Mouse (Mus musculus): ENCODE results near the gene Irf2bpl.

Irf2bpl gene

DNA sequence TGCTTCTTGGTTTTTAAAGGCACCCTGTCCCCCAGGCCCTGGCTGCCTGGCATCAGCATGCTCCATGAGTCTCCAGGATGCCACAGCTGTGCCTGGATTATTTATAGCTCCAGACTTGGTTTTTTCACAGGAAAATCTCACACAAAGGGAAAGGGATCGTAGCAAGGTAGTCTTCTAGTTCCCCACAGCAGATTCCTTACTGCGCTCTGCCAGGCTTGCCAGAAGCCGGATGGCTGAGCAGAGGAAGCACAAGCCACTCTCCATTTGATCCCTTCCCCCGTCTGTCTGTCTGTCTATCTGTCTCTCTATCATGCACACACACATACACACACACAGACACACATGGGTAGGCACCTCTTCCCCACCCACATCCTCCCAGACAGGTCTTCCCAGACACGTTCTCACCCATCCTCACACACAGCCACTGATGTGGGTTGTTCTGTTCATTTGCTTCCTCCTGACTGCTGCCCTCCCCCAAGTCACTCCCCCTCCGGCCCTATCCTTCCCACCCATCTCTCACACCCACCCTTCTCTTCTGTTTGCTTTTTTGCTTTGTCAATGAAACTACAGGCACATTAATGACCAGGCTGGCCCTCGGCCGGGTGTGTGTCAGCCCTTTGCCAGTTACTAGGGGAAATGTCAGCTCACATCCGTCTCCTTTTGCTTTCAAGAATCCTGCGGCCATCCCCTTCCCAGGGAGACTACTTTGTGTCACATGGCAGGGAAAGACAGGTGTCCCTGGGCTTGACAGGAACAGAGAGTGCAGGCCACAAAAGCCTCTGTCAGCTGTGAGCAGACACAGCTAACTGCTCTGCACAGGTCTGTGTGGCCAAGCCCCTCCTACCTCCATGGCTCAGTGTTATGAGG is 24.4 kb downstream of the Irf2bpl start:
- DNase-seq (ENCODE audit: low spot score), result no peak

DNA sequence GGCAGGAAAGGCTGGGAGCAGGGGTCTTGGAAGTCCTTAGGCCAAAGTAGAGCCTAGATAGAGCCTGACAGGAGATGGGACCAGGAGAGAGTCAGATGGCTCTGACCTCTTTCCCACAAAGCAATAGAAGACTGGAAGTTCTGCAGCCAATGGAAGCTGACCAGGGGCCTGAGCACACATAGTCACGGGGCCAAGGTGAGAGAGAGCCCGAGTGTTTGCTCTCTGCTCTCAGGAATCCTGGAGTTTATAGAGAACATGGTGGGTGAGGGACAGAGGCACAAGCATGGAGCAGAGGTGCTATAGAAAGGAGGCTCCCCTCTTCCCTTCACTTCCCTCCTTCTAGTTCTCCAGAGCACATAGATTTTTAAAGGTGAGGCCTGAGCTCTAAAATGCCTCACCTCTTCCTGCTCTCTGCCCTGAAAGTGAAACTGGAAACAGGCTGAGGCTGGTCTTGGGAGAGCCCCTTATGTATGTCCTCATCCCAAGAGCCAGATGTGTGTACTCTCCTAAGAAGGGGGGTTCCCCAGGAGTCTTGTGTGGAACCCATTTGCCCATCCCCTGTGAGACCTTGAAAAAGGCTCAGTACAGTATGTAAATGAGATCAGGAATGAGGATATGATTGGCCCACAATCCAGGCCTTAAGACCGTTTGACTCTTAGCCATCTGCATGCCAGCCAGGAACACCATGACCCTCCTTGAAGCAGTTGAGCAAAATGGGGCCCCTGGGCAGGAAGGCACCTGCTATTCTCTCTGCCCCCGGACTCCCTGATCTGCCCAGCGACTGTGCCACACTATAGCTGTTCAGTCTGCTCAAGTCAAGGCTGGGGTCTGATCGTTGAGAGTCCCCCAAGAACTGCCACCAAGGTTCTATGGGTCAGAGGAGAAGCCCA is 25.4 kb downstream of the Irf2bpl start:
- DNase-seq (ENCODE audit: low spot score), result peak; percentile 32

DNA sequence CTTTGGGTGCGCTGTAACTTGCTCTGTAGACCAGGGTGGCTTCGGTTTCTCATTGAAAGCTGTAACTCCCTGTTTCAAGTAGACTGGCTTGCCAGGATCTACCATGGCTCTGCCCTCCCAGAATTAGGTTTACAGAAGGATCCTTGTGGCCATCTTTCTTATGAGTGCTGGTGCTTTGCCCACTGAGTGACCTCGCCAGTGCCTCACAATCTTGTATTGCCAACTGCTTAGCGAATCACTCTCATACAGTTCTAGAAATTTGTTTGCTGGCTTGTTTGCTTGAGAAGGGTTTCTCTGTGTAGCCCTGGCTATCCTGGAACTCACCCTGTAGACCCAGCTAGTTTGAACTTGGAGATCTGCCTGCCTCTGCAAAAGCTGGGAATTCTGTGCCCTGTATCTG is 26.1 kb downstream of the Irf2bpl start:
- peak; percentile 31 for DNase-seq (ENCODE audit: low spot score)

DNA sequence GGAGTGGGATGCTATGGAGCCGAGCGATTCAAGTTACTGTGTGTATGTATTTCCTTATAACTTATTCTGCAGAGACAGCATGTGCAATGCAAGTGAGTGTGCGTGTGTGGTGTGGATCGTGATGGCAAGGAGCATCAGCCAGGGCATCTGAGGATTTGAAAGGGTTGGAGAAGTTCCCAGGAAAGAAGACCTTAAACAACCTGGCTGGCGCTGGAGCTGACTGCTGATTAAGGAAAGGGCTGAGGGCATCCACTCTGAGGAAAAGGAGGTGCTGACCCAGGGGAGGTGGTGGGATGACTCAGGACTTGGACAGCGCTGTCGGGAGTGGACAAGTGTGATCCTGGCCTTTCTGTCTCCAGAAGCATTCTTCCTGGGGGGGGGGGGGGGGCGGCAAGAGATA is 27.3 kb downstream of the Irf2bpl start:
- no peak for DNase-seq (ENCODE audit: low spot score)

DNA sequence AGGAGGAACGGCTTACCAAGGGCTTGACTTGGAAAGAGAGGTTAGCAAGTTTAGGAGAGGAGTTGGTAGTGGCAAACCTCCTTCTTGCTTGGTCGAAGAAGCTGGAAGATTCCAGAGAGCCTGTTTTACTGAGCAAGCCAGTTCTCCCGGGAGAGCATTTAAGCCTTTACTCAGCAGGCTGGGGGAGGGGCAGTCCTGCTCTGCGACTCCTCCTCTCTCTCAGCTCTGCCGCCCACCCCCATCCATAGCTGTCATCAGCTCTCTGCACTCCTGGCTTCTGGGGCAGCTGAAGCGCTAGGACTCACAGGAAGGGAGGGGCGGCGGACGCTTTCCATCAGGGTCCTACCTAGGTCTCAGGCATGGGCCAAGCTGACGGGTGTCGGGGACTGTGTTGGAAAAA is 28.9 kb downstream of the Irf2bpl start:
- DNase-seq (ENCODE audit: low spot score), result peak; percentile 57

DNA sequence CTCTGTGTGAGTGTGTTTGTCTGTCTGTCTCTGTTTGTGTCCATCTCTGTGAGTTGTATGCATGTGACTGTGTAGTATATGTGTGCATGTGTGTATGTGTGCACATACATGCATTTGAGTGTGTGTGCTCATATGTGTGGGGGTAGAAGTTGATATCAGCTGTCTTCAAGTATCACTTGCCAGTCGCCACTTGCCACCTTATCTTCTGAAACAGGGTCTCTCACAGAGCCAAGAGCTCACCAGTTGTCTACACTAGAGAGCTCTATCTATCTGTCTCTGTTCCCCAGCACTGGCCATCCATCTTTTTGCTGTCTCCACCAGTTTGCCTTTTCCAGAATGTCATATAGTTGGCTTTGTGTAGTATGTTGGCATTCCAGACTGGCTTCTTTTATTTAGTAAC is 31.1 kb downstream of the Irf2bpl start:
- no peak for DNase-seq (ENCODE audit: low spot score)

DNA sequence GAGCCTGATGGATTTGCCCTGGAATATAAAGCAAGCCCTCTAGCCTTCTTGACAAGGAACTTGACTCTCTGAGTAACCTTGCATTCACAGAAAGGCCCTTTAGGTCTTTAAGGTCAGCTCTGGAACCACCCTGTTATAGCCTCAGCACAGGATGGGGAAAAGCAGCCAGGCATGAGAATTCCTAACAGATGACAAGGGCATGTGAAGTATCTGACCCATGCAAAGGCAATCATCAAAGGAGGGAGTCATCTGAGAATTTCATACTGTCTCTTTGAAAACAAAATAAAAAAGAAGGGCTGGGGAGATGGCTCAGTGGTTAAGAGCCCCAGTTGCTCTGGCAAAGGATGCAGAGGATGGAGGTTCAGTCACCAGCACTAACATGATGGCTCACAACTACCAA is 33.3 kb downstream of the Irf2bpl start:
- no peak for DNase-seq (ENCODE audit: low spot score)

DNA sequence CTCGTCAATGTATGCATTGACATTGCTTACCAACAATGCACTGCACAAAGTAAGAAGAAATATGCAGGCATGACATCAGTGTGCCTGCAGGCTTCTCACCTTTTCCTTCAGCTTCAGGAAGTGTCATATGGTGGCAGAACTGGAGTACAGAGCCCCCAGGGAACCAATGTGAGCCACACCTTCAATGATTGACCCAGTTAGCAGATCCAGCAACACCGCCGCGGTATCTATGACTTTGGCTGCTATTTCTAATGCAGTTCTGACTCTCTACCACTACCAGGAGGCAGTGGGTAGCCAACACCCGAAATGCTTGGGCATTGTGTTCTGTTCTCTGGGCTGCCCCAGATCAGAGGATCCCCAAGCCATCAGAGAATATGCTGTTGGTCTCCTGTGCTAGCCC is 33.9 kb downstream of the Irf2bpl start:
- no peak for DNase-seq (ENCODE audit: low spot score)

DNA sequence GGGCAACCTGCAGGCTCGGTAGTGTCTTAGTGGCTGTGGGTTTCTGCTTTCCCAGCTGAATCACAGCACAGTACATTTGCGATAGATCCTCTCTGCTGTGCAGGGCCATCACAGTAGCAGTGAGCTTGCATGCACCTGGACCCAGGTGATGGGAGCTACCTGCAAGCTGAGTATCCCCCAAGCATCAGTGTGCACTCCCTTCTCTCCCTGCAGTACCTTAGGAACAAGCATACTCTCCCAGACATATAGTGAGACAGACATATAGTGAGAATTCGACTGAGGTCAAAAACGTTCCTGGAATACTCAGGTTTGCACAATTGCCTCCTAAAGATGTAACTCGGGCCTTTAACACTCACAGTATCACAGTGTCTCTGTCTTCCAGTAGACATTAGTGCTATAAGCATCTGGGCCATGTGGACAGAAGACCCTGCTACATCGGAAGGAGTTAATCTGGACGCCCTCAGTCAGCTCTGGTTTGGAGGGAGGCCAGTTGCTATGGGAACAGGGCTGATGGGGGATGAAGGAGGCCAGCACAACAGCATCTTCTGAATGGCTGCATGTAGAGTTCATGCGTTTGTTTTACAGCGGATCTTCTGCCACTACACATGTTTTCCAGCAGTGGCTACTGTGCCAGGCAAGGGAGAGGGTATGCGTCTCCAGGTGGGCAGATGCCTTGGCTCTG is 34.5 kb downstream of the Irf2bpl start:
- no peak for DNase-seq (ENCODE audit: low spot score)

DNA sequence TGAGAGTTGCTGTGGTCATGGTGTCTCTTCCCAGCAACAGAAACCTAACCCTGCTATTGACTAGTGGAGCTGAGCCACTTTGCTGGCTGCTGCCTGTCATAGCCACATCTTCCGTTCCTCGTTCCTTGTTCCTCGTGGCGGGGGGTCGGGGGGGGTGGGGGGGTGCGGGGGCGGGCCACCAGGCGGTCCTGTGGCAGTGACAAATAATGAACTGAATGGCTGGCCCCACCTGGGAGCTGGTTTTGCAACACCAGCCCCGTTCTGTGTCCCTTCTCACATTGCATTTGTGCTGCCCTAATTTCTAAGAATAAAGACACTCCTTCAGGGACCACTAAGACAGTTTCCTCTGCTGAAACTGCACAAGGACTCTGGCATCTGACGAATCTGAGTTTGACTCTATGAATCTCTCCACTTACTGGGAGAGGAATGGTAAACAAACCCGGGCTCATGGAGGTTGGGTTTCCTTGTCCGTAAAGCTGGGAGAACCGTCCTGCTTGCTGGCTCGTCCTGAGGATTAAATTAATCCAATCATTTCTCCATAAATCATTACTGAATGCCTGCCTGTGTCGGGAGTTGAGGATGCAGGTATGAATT is 41.6 kb downstream of the Irf2bpl start:
- DNase-seq (ENCODE audit: low spot score), result no peak

DNA sequence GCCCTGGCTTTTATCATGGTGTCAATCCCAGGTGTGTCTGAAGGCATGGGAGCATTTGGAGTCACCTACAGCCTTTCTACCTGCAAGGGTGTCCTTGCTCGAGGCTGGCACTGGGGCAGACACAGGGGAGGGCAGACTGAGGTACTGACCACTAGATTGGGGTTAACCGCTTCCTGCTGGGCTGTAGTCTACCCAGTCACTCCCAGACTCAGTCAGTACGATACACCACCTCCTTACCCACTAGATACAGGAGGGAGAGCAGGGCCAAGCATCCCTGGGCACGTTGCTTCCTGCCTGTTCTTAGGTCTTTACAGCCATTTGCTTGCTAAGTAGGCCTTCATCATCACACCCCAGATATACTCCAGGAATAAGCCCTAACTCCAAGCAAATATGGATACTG is 44.1 kb downstream of the Irf2bpl start:
- DNase-seq (ENCODE audit: low spot score), result no peak

DNA sequence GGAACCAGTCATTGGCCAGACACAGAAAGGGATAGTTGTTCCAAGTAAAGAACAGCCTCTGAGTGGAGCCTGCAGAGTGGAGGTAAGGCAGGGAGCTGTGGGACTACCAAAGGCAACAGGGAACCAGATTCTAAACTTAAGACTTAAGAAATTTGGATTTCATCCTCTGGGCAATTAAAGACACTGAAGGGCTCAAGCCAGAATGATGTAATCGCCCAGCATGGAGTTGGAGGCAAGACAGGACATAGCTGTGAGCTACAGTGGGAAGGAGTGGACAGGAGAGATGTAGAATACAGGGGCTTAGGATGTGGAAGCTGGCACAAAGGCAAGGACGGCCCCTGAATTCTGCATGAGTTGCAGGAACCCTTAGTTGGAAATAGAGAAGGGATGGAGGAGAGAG is 46.4 kb downstream of the Irf2bpl start:
- DNase-seq (ENCODE audit: low spot score), result peak; percentile 37

DNA sequence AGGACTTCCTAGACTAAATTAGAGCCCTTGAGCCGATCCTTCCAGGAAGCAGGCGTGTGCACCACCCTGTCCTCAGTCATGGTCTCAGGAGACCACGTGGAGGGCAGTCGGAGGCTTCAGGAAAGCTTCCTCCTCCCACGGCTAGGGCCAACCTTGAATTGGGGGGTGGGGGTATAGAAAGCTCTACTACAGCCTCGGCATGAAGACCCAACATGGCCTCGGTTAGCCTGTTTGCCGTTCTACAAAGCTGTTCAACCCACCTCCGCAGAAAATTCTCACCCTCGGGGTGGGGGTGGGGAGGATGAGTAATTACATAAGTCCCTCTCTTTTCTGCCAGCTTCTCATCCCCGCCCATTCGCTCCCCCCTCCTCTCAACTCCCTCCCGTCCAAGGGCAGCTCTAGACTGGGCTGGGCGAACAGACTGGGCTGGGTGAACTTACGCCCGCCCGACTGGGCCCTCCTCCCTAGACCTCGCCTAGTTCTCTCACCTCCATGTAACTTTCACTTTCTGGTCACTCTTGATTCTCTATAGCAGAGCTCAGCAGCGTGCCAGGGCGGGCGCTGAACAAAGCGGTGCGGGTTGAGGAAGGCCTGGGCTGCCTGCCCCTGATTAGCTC is 48.1 kb downstream of the Irf2bpl start:
- no peak for DNase-seq (ENCODE audit: low spot score)

DNA sequence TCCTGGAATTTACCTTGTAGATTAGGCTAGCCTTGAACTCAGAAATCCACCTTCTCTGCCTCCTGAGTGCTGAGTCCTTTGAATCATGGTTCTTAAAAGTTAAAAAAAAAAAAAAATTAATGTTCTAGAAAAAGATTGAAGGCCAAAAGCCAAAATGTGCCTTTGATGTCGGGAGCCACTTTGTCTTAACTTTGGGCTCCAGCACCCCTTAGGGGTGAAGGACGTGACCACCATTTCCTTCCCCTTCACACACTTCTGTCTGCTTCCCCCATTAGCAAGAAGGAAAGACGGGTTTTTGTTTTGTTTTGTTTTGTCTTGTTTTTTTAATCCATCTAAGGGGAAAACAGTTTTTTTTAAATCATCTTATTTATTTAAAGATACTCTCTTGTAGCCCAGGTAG is 48.7 kb downstream of the Irf2bpl start:
- no peak for DNase-seq (ENCODE audit: low spot score)

DNA sequence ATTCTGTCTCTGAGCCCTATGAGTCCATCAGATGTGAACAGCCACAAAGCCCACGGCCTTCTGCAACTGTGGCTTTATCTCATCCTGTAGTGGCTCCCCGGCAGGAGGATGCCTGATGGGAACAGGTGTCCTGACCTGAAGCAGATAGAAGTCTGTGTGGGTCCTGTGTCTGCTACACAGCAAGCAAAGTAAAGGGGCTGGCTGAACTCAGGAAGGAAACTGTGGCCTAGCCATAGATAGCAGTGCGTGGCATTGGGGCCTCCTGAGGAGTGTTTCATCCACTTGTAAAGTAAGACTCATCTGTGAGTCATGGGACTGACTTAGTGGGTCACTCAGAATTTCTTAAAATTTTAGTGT is 50.2 kb downstream of the Irf2bpl start:
- DNase-seq (ENCODE audit: low spot score), result no peak

DNA sequence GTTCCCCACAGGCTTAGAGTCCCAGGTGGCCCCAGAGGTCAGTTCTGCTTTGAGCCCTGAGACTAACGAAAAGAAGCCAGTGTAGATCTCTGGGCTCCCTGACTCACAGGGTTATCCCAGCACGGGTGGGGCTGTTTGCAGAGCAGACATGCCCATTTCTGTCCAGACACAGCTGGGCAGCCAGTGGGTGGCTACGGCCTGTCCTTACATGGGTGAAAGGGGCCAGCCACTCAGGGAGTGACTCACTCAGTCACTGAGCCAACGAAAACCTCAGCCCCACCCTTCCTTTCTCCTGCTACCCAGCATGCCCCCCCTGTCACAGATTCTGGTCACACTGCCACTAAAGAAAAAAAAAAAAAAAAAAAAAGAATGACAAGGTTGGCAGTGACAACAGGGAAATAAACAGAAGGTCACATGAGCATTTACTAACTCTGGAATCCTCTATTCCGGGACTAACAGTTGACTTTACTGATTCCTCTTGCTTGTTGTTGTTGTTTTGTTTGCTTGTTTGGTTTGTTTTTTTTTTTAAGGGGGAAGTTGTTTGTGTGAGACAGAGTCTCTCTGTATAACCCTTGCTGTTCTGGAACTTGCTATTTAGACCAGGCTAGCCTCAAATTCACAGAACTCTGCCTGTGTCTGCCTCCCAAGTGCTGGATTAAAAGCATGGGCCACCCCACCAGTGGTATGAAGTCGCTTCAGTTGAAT is 50.7 kb downstream of the Irf2bpl start:
- peak; percentile 95 for DNase-seq (ENCODE audit: low spot score)

DNA sequence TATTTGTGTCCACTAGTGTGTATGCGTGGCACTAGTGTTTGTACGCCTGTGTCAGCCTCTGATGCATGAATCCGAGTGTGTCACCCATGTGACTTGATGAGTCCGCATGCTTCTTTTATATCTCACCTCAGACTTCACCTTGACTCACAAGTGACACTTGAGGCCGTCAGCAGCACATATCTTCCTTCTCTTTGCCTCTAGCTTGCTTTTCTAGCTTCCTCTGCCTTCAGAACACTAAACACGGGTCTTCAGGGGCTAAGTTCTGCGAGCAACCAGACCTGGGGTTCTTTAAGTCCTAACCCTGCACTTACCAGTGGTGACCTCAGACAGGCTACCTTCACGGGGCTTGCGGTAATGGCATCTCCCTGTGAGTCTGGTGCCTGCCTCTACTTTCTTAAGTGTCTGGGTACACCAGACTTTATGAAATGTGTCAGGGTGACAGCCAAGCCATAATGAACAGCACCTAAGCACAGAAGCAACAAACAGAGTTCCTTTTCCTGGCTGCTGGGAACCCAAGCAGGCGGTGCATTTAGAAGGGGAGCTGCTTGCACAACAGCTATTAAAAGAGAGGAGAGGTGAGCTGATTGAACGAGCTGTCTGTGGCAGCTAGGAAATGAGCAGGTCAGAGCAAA is 51.9 kb downstream of the Irf2bpl start:
- DNase-seq (ENCODE audit: low spot score), result peak; percentile 28

DNA sequence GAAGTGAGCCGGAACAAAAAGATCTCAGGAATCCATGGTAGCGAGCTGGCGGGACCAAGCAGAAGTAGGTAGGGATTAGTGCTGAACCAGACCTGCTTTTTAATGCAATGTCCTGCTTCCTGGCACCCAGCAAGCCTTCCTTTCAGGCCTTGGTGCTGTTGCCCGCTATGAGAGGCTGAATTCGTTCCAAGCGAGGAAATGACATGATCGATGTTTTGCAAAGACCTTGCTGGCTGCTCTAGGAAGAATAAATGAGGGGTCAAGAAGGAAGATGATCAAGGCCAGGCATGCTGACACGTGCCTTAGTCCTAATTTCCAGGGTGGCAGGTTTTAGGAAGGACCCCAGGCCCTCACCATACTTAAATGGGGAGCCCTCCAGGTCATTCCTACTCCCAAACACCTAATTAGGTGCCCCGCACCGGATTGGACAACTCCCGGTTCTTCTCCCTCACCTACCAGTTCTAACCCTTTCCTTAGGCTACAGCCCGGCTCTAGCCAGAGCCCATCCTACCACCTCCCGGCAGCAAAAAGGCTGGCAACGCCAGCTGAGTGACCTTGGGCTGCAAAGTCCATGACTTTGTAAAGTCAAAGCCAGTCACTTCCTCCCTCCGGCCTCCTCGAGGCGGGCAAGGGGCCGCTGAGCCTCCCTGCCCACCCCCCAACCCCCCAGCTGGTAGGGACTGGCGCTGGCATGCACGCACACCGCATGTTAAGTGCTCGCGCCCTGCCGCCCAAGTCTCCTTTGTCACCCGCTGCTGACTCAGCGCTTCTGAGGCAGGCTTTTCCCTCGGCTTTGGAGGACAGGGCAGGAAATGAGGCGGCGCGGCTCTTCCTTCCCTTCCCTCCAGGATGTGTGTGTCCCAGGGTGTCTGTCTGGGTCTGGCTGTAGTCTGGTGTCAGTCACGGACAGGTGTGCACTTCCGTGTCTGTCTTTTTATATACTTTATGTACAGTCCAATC is 52.7 kb downstream of the Irf2bpl start:
- DNase-seq (ENCODE audit: low spot score), result no peak

Data from adipocyte (in vitro differentiated cells).